Mouse (Mus musculus) heart, embryonic 13.5 days (tissue): ENCODE results near the gene Exosc6. TPM values are rescaled to one million over a fixed set of nuclear protein-coding genes. Genes with fewer than 3 reads are reported as not detected.
"Not testable (repeated sequence)": the region's sequence is repeated elsewhere in the genome, so short reads cannot be mapped to it uniquely, and the experiment has no call there.

Experiments used
- ATAC-seq: fragments of 200-750 bp; cut with Nextera tagmentation; 2 replicates; pipeline ENCODE4 v1.8.0; 2017; ENCODE audit warnings: moderate TSS enrichment; ENCODE audit not compliant: insufficient number of reproducible peaks, low FRiP score, low TSS enrichment; ENCODE audit errors: extremely low read depth
- H3K27ac ChIP-seq: fragments of 300-500 bp; sonication (generic); replicated peaks from 2 replicates; pipeline ENCODE4 v1.5.1; 2015; ENCODE audit warnings: moderate library complexity, mild to moderate bottlenecking, inconsistent platforms
- H3K27me3 ChIP-seq: fragments of 300-500 bp; sonication (generic); replicated peaks from 2 replicates; pipeline ENCODE4 v1.6.1; 2015; ENCODE audit warnings: mild to moderate bottlenecking, inconsistent platforms
- H3K36me3 ChIP-seq: fragments of 300-500 bp; sonication (generic); 2 replicates; pipeline ENCODE4 v1.6.1; 2015; ENCODE audit warnings: mild to moderate bottlenecking, inconsistent platforms
- H3K4me1 ChIP-seq: fragments of 300-500 bp; sonication (generic); 2 replicates; pipeline ENCODE4 v1.6.1; 2015; ENCODE audit warnings: inconsistent platforms
- H3K4me2 ChIP-seq: fragments of 300-500 bp; sonication (generic); 2 replicates; pipeline ENCODE4 v1.6.1; 2015; ENCODE audit warnings: inconsistent platforms, mild to moderate bottlenecking, moderate library complexity
- H3K4me3 ChIP-seq: fragments of 300-500 bp; sonication (generic); 2 replicates; pipeline ENCODE4 v1.5.1; 2015; ENCODE audit warnings: moderate library complexity, mild to moderate bottlenecking, inconsistent platforms
- H3K9ac ChIP-seq: fragments of 300-500 bp; sonication (generic); 2 replicates; pipeline ENCODE4 v1.6.1; 2015; ENCODE audit warnings: inconsistent platforms, mild to moderate bottlenecking, moderate library complexity
- H3K9me3 ChIP-seq: fragments of 300-500 bp; sonication (generic); 2 replicates; pipeline ENCODE4 v1.6.1; 2016; ENCODE audit warnings: inconsistent platforms
- WGBS: fragments of 180-500 bp; shearing (Covaris S2); methylation state at CpG from one replicate; pipeline ENCODE4 v1.1.7; 2015; ENCODE audit warnings: mixed read lengths; 5-methylcytosine and 5-hydroxymethylcytosine counted together
- polyA plus RNA-seq: library from polyadenylated mRNA; unstranded; fragments of >200 nt; fragmentation: Nextera tagmentation; extraction: Ambion mirVana; gene quantifications from 2 replicates; pipeline ENCODE4 v1.2.1, GENCODE M21; 2015

Exosc6 gene
- polyA plus RNA-seq = 7.7 and 8.0 TPM in 2 replicates

- ATAC-seq = peak; percentile 85
- H3K9ac ChIP-seq = peak within 1 kb of the TSS; percentile 96
- peak within 1 kb of the TSS; percentile 99 for H3K4me2 ChIP-seq
- H3K27me3 ChIP-seq = no peaks in the 10 kb centered on the region
- H3K9me3 ChIP-seq = no peaks in the 10 kb centered on the region
- under 1% methylated on average over 51 of the region's 68 CpGs for WGBS
- H3K4me3 ChIP-seq = peak within 1 kb of the TSS; percentile 88
- H3K4me1 ChIP-seq = peaks cover 32% of the 10 kb centered on the region
- H3K36me3 ChIP-seq = peaks cover 52% of the 10 kb centered on the region
- H3K27ac ChIP-seq = peak within 1 kb of the TSS; percentile 92
These were observed at the start of gene Exosc6 for GRCm38 (mm10) chr8:111056158-111056663. Gene Exosc6, plus strand, starts transcription at chr8:111056339.

GRCm38 (mm10) chr8:111010230-111010991 is 45.7 kb upstream of the Exosc6 start:
- not testable (repeated sequence) for H3K4me3 ChIP-seq, H3K4me1 ChIP-seq, H3K27me3 ChIP-seq, ATAC-seq, H3K4me2 ChIP-seq, H3K9ac ChIP-seq, H3K27ac ChIP-seq, H3K9me3 ChIP-seq
- 79% methylated on average over 8 of the region's 10 CpGs for WGBS
- peaks cover 73% of the 10 kb centered on the region for H3K36me3 ChIP-seq

GRCm38 (mm10) chr8:111026609-111027008 is 29.5 kb upstream of the Exosc6 start:
- H3K36me3 ChIP-seq, H3K4me2 ChIP-seq, H3K27ac ChIP-seq, ATAC-seq, H3K4me1 ChIP-seq, H3K4me3 ChIP-seq, H3K9ac ChIP-seq, H3K9me3 ChIP-seq: not testable (repeated sequence)
- 90% methylated on average over 2 of the region's 2 CpGs for WGBS
- H3K27me3 ChIP-seq = peaks cover 11% of the 10 kb centered on the region

GRCm38 (mm10) chr8:111027391-111027937 is 28.7 kb upstream of the Exosc6 start:
- under 1% methylated on average over 31 of the region's 31 CpGs for WGBS
- peak overlapping the region; percentile 68 for H3K27ac ChIP-seq

GRCm38 (mm10) chr8:111029589-111029988 is 26.6 kb upstream of the Exosc6 start:
- WGBS = 42% methylated on average over 4 of the region's 4 CpGs
- no peak overlapping the region for H3K27ac ChIP-seq

More at GRCm38 (mm10) chr8:111027391-111027937, 28.7 kb upstream of the Exosc6 start:
- Histone ChIP-seq H3K9ac (peak overlapping the region; percentile 90), H3K27me3 (peaks cover 16% of the 10 kb centered on the region), H3K4me3 (peak overlapping the region; percentile 84), H3K36me3 (no peaks in the 10 kb centered on the region), H3K4me1 (peaks cover 7% of the 10 kb centered on the region), H3K4me2 (peak overlapping the region; percentile 84), H3K9me3 (no peaks in the 10 kb centered on the region)
- ATAC-seq = peak; percentile 88

GRCm38 (mm10) chr8:111030045-111030444 is 26.1 kb upstream of the Exosc6 start:
- Histone ChIP-seq H3K4me1 (peaks cover 19% of the 10 kb centered on the region), H3K36me3 (no peaks in the 10 kb centered on the region), H3K4me2 (no peak overlapping the region), H3K9me3 (no peaks in the 10 kb centered on the region), H3K4me3 (no peak overlapping the region), H3K27ac (no peak overlapping the region), H3K27me3 (peaks cover 16% of the 10 kb centered on the region), H3K9ac (no peak overlapping the region)
- WGBS = 76% methylated on average over 6 of the region's 6 CpGs
- ATAC-seq = no peak

More at GRCm38 (mm10) chr8:111029589-111029988, 26.6 kb upstream of the Exosc6 start:
- Histone ChIP-seq H3K36me3 (no peaks in the 10 kb centered on the region), H3K27me3 (peaks cover 16% of the 10 kb centered on the region), H3K4me1 (peaks cover 14% of the 10 kb centered on the region), H3K4me2 (no peak overlapping the region), H3K9me3 (no peaks in the 10 kb centered on the region), H3K4me3 (no peak overlapping the region), H3K9ac (no peak overlapping the region)
- no peak for ATAC-seq

GRCm38 (mm10) chr8:111031572-111031971 is 24.6 kb upstream of the Exosc6 start, which contains the start of gene Ddx19b:
Gene Ddx19b, minus strand, starts transcription at chr8:111031751.
- no peak within 1 kb of the TSS for H3K27ac ChIP-seq
- peaks cover 8% of the 10 kb centered on the region for H3K36me3 ChIP-seq
- peaks cover 26% of the 10 kb centered on the region for H3K4me1 ChIP-seq
- ATAC-seq = no peak
- H3K27me3 ChIP-seq = peaks cover 16% of the 10 kb centered on the region
- no peaks in the 10 kb centered on the region for H3K9me3 ChIP-seq
- H3K4me3 ChIP-seq = no peak within 1 kb of the TSS
- 93% methylated on average over 19 of the region's 19 CpGs for WGBS
- H3K4me2 ChIP-seq = no peak within 1 kb of the TSS
- no peak within 1 kb of the TSS for H3K9ac ChIP-seq

- Histone ChIP-seq H3K9ac (peak within 1 kb of the TSS; percentile 86), H3K27me3 (peaks cover 16% of the 10 kb centered on the region), H3K4me3 (peak within 1 kb of the TSS; percentile 79), H3K9me3 (no peaks in the 10 kb centered on the region), H3K4me1 (peaks cover 23% of the 10 kb centered on the region), H3K4me2 (peak within 1 kb of the TSS; percentile 77), H3K36me3 (peaks cover 21% of the 10 kb centered on the region), H3K27ac (peak within 1 kb of the TSS; percentile 84)
- 93% methylated on average over 7 of the region's 7 CpGs for WGBS
- no peak for ATAC-seq
These were observed 23.2 kb upstream of the Exosc6 start, which contains the start of gene Aars for GRCm38 (mm10) chr8:111032916-111033315. Gene Aars, plus strand, starts transcription at chr8:111033144.

GRCm38 (mm10) chr8:111033482-111034215 is 22.5 kb upstream of the Exosc6 start:
- 5% methylated on average over 37 of the region's 37 CpGs for WGBS
- peak overlapping the region; percentile 77 for H3K4me2 ChIP-seq
- no peaks in the 10 kb centered on the region for H3K9me3 ChIP-seq
- H3K36me3 ChIP-seq = peaks cover 29% of the 10 kb centered on the region
- H3K27ac ChIP-seq = peak overlapping the region; percentile 84
- H3K9ac ChIP-seq = peak overlapping the region; percentile 86
- peak overlapping the region; percentile 79 for H3K4me3 ChIP-seq
- peak; percentile 96 for ATAC-seq
- peaks cover 19% of the 10 kb centered on the region for H3K4me1 ChIP-seq
- peaks cover 16% of the 10 kb centered on the region for H3K27me3 ChIP-seq

GRCm38 (mm10) chr8:111034276-111034675 is 21.9 kb upstream of the Exosc6 start:
- 16% methylated on average over 12 of the region's 12 CpGs for WGBS
- Histone ChIP-seq H3K27me3 (peaks cover 16% of the 10 kb centered on the region), H3K36me3 (peaks cover 35% of the 10 kb centered on the region), H3K4me2 (peak overlapping the region; percentile 77), H3K4me1 (peaks cover 19% of the 10 kb centered on the region), H3K27ac (peak overlapping the region; percentile 84), H3K4me3 (peak overlapping the region; percentile 79), H3K9ac (peak overlapping the region; percentile 86), H3K9me3 (no peaks in the 10 kb centered on the region)
- peak; percentile 4; the same call in 1 of the 2 replicates for ATAC-seq

- H3K9ac ChIP-seq = no peak overlapping the region
- H3K4me1 ChIP-seq = peaks cover 19% of the 10 kb centered on the region
- no peak for ATAC-seq
- peaks cover 6% of the 10 kb centered on the region for H3K27me3 ChIP-seq
- H3K27ac ChIP-seq = no peak overlapping the region
- no peaks in the 10 kb centered on the region for H3K9me3 ChIP-seq
- peaks cover 57% of the 10 kb centered on the region for H3K36me3 ChIP-seq
- no peak overlapping the region for H3K4me3 ChIP-seq
- no peak overlapping the region for H3K4me2 ChIP-seq
- 92% methylated on average over 15 of the region's 15 CpGs for WGBS
These were observed 19.5 kb upstream of the Exosc6 start for GRCm38 (mm10) chr8:111036591-111036990.
